Mouse (Mus musculus) hindbrain, embryonic 10.5 days (tissue): ENCODE measurements around the gene Ptpra. TPM values are rescaled to one million over a fixed set of nuclear protein-coding genes. Genes with fewer than 3 reads are reported as not detected.
"Not testable (repeated sequence)": the region's sequence is repeated elsewhere in the genome, so short reads cannot be mapped to it uniquely, and the experiment has no call there.

ENCODE experiments used
- DNase-seq: peaks from one replicate; pipeline ENCODE4 v3.0.0-alpha.2; 2017; ENCODE audit warnings: low spot score
- H3K27ac ChIP-seq: fragments of 300-500 bp; sonication (generic); 2 replicates; pipeline ENCODE4 v1.5.1; 2016; ENCODE audit warnings: mild to moderate bottlenecking, moderate library complexity
- H3K27me3 ChIP-seq: fragments of 300-500 bp; sonication (generic); 2 replicates; pipeline ENCODE4 v1.6.1; 2016; ENCODE audit warnings: mild to moderate bottlenecking; ENCODE audit not compliant: poor library complexity, insufficient read depth, severe bottlenecking
- H3K36me3 ChIP-seq: fragments of 300-500 bp; sonication (generic); 2 replicates; pipeline ENCODE4 v1.6.1; 2016; ENCODE audit warnings: mild to moderate bottlenecking, moderate library complexity
- H3K4me1 ChIP-seq: fragments of 300-500 bp; sonication (generic); replicated peaks from 2 replicates; pipeline ENCODE4 v1.6.1; 2016; ENCODE audit warnings: mild to moderate bottlenecking
- H3K4me3 ChIP-seq: fragments of 300-500 bp; sonication (generic); 2 replicates; pipeline ENCODE4 v1.5.1; 2016; ENCODE audit warnings: mild to moderate bottlenecking, moderate library complexity
- H3K9me3 ChIP-seq: fragments of 300-500 bp; sonication (generic); 2 replicates; pipeline ENCODE4 v1.6.1; 2016; ENCODE audit warnings: mild to moderate bottlenecking, moderate library complexity
- WGBS: fragments of 180-500 bp; shearing (Covaris S2); methylation state at CpG from one replicate; pipeline ENCODE4 v1.1.7; 2016; 5-methylcytosine and 5-hydroxymethylcytosine counted together
- polyA plus RNA-seq: library from polyadenylated mRNA; unstranded; fragments of >200 nt; fragmentation: Nextera tagmentation; extraction: Ambion mirVana; gene quantifications from 2 replicates; pipeline ENCODE4 v1.2.1, GENCODE M21; 2016

Ptpra gene
- polyA plus RNA-seq, 1 experiment from 2014 or later: 86.7 TPM

DNA sequence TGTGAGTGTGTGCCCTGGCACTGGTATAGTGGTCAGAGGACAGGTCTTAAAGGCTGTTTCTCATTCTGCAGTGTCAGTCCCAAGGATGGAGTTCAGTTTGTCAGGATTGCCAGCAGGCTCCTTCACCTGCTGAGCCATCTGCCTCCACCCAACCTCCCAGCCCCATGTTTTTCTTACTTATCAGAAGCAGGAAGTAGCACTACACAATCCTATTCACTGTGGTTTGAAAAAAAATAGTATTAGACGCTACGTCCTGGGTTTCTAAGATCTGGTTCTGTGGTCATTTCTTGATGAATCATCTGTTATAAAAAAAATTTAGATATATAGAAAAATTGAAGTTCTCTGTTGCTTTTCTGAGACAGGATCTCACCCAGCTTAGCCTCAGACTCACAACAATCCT is 51.5 kb downstream of the Ptpra start:
- H3K9me3 ChIP-seq: no peaks in the 10 kb centered on the region
- H3K4me1 ChIP-seq: peaks cover 6% of the 10 kb centered on the region
- peaks cover 23% of the 10 kb centered on the region for H3K36me3 ChIP-seq
- H3K4me3 ChIP-seq: no peak overlapping the region
- no peak for DNase-seq
- WGBS: 95% methylated on average over 2 of the region's 2 CpGs
- no peaks in the 10 kb centered on the region for H3K27me3 ChIP-seq
- no peak overlapping the region for H3K27ac ChIP-seq

DNA sequence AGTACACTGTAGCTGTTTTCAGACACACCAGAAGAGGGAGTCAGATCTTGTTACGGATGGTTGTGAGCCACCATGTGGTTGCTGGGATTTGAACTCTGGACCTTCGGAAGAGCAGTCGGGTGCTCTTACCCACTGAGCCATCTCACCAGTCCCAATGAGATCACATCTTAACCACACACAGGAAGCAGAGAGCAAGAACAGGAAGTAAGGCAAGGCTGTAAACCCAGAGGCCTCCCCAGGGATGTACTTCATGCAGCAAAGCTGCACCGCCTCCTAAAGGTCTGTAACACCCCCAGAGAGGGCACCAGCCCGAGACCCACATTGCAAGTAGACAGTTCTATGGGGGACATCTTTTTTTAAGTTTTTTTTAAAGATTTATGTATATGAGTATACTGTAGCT is 61.5 kb downstream of the Ptpra start:
- H3K27me3 ChIP-seq, H3K4me3 ChIP-seq, DNase-seq, H3K9me3 ChIP-seq, H3K27ac ChIP-seq: not testable (repeated sequence)
- 91% methylated on average over 5 of the region's 5 CpGs for WGBS
- peaks cover 70% of the 10 kb centered on the region for H3K36me3 ChIP-seq
- H3K4me1 ChIP-seq: peaks cover 12% of the 10 kb centered on the region

DNA sequence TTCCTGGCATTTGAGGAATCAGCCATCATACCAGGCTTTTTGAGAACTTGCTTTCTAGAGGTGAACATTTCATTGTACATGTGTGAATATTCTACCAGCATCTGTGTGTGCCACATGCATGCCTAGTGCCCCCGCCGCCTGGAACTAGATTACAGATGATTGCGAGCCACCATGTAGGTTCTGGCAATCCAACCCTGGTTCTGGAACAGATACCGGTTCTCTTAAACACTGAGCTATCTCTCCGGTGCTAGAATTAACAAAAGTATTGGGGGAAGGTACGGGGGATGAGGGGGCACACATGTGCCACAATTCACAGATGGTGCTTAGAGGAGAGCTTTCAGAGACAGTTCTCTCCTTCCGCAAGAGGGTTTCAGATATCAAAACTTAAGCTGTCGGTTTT is 63.8 kb downstream of the Ptpra start:
- no peaks in the 10 kb centered on the region for H3K9me3 ChIP-seq
- WGBS: 94% methylated on average over 8 of the region's 8 CpGs
- H3K36me3 ChIP-seq: peaks cover 64% of the 10 kb centered on the region
- H3K27me3 ChIP-seq: no peaks in the 10 kb centered on the region
- no peak for DNase-seq
- H3K27ac ChIP-seq: no peak overlapping the region
- no peak overlapping the region for H3K4me3 ChIP-seq
- peaks cover 22% of the 10 kb centered on the region for H3K4me1 ChIP-seq

DNA sequence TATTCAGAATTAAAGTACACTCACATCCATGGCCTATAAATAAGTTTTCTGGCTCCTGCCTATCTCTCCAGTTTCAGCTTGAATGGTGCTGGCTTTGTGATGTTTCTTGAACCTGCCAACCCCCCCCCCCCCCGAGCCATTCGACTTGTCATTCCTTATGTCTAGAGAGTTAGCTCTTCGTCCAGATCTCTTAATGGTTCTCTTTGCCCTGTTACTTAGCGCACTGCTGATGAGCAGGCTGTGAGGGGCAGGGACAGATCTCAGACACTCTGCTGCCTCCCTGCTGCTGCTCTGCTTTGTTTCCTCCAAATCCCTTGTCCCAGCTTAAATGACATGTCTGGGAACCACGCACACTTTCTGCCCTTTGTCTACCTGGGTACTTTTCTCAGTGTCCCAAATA is 65.7 kb downstream of the Ptpra start:
- 39% methylated on average over 5 of the region's 5 CpGs for WGBS
- Histone ChIP-seq H3K36me3 (peaks cover 64% of the 10 kb centered on the region), H3K4me3 (no peak overlapping the region), H3K27me3 (no peaks in the 10 kb centered on the region), H3K4me1 (peaks cover 22% of the 10 kb centered on the region), H3K9me3 (no peaks in the 10 kb centered on the region), H3K27ac (0 out of 2 replicates have a peak overlapping the region, but pooled peaks have one; percentile 23)
- no peak for DNase-seq

DNA sequence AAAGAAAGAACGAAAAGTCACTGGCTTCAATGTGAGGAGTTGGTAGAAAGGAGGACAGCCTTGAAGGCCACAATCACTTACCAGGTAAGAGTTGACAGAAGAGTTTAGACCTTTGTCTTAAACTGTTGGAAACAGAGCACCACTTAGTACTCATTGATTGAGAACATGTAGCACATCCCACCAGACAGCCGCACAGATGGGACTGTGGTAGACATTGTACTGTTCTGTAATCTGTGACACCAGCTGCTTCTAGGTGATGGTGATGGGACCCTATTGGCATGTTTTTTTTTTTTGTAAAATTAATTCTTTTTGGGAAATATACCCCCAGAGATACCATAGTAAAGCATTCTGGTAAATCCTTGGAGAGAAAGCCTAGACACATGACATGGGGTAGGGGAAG is 71.8 kb downstream of the Ptpra start:
- Histone ChIP-seq H3K27me3 (no peaks in the 10 kb centered on the region), H3K4me3 (no peak overlapping the region), H3K27ac (no peak overlapping the region), H3K9me3 (no peaks in the 10 kb centered on the region), H3K36me3 (peaks cover 89% of the 10 kb centered on the region), H3K4me1 (peaks cover 10% of the 10 kb centered on the region; the same call in 1 of the 2 replicates)
- no peak for DNase-seq
- WGBS: 99% methylated on average over 2 of the region's 2 CpGs

DNA sequence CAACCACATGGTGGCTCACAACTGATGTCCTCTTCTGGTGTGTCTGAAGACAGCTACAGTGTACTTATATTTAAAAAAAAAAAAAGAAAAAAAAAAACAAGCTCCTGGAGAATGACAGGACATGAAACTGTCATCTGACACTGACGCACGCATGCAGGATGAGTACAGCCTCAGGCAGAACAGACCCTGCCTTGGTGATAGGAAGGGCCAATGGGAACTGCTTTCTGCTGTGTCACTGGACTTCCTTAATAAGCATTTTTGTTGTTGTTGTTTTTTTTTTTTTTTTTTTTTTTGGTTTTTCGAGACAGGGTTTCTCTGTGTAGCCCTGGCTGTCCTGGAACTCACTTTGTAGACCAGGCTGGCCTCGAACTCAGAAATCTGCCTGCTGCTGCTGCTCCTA is 75.4 kb downstream of the Ptpra start:
- H3K27ac ChIP-seq, DNase-seq, H3K9me3 ChIP-seq, H3K4me1 ChIP-seq, H3K27me3 ChIP-seq, H3K4me3 ChIP-seq: not testable (repeated sequence)
- peaks cover 79% of the 10 kb centered on the region for H3K36me3 ChIP-seq
- WGBS: 91% methylated on average over 4 of the region's 4 CpGs

DNA sequence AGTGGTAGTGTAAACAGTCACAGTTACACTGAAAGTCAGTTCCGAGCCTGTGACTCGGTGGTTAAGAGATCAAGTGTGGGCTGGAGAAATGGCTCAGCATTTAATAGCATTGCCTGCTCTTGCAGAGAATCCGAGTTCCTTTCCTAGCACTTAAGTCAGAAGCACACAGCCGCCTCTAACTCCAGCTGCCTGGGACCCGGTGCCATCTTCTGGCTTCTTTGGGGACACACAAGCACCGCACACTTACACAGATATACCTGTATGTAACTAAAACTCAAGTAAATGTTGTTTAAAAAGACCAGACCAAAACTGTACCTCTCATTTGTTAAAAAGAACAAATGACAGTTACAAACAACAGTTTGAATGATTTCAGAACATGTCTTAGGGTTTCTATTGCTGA is 78.4 kb downstream of the Ptpra start:
- Histone ChIP-seq H3K4me1 (no peaks in the 10 kb centered on the region), H3K4me3 (no peak overlapping the region), H3K27ac (no peak overlapping the region), H3K36me3 (peaks cover 76% of the 10 kb centered on the region), H3K27me3 (no peaks in the 10 kb centered on the region), H3K9me3 (no peaks in the 10 kb centered on the region)
- WGBS: 87% methylated on average over 6 of the region's 6 CpGs
- no peak for DNase-seq

DNA sequence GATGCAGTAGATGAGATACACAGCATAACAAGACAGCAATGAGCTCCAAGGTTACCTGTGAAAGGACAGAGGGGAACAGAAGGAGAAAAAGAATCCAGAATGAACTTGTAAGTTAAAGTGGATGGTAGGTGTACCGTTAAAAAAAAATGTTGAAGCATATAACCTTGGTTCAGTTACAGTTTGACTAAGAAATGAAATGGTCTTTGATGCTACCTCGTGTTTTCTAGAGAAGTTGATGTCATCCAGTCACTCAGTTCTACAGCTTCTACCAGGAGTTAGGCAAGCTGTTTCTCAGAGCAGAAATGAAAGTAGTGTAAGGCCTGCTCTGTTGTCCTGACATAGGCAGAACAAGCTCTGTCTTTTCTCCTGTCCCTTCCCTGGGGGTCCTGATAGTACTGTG is 79.2 kb downstream of the Ptpra start:
- peaks cover 77% of the 10 kb centered on the region for H3K36me3 ChIP-seq
- H3K4me3 ChIP-seq: no peak overlapping the region
- H3K4me1 ChIP-seq: no peaks in the 10 kb centered on the region
- no peak for DNase-seq
- H3K27ac ChIP-seq: no peak overlapping the region
- H3K9me3 ChIP-seq: no peaks in the 10 kb centered on the region
- H3K27me3 ChIP-seq: no peaks in the 10 kb centered on the region
- WGBS: 93% methylated on average over 2 of the region's 2 CpGs

DNA sequence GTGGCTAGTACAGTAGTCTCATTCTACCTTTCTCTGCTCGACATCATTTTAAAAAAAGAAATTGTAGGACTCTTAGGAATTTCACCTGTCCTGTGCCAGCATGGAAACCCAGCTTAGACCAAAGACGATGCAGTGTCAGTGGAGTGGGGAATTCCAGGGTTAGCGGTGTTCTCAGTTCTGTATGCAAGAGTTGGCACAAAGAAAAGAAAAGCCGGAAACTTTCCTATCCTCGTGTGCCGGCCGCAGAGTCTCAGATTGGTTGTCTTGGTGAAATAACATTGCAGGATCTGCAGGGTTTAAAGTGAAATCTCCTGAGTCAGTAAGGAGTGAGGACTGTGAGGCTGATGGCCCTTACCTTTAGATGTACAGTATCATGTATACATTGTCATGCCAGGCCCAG is 79.8 kb downstream of the Ptpra start:
- Histone ChIP-seq H3K27ac (no peak overlapping the region), H3K9me3 (no peaks in the 10 kb centered on the region), H3K4me1 (no peaks in the 10 kb centered on the region), H3K27me3 (no peaks in the 10 kb centered on the region), H3K36me3 (peaks cover 77% of the 10 kb centered on the region), H3K4me3 (no peak overlapping the region)
- no peak for DNase-seq
- 87% methylated on average over 7 of the region's 7 CpGs for WGBS

DNA sequence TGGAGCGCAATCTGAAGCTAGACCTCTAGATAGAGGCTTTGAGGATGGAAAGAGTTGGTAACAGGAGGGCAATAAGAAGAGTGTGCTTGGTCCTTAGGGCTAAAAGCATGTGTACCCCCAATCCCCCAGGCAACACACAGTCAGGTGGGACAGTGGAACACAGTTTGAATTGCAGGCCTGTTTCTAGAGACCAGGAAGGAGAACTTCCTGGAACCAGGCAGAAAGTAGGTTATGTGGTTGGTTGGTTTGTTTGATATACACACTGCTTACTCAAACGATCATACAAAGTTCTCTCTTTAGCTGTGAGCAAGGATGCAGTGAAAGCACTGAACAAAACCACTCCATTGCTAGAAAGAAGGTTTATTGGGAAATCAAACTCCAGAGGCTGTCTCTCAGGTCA is 82.1 kb downstream of the Ptpra start:
- WGBS: 89% methylated on average over 2 of the region's 2 CpGs
- H3K4me3 ChIP-seq: no peak overlapping the region
- H3K9me3 ChIP-seq: no peaks in the 10 kb centered on the region
- H3K27ac ChIP-seq: no peak overlapping the region
- no peaks in the 10 kb centered on the region for H3K4me1 ChIP-seq
- no peaks in the 10 kb centered on the region for H3K27me3 ChIP-seq
- H3K36me3 ChIP-seq: peaks cover 81% of the 10 kb centered on the region
- no peak for DNase-seq

DNA sequence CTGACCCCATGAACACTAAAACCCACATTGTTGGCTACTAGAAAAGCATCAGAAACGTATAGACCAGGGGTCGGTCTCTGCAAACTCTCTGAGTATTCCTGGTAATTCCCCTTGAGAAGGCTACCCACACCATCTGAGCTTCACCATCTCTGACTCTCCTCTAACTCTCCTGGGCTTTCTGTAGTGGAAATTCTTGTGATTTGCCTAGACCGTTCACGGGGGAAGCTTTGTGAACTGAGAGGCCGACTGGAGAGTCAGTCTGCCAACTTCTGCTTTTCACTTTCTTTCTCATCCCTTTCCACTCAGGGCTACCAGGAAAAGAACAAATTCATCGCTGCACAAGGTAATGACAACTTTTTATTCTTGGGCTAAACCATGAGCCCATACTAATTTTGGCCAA is 84.9 kb downstream of the Ptpra start:
- WGBS: 92% methylated on average over 6 of the region's 6 CpGs
- Histone ChIP-seq H3K9me3 (no peaks in the 10 kb centered on the region), H3K27ac (no peak overlapping the region), H3K4me3 (no peak overlapping the region), H3K27me3 (no peaks in the 10 kb centered on the region), H3K4me1 (no peaks in the 10 kb centered on the region), H3K36me3 (peaks cover 89% of the 10 kb centered on the region)
- no peak for DNase-seq

DNA sequence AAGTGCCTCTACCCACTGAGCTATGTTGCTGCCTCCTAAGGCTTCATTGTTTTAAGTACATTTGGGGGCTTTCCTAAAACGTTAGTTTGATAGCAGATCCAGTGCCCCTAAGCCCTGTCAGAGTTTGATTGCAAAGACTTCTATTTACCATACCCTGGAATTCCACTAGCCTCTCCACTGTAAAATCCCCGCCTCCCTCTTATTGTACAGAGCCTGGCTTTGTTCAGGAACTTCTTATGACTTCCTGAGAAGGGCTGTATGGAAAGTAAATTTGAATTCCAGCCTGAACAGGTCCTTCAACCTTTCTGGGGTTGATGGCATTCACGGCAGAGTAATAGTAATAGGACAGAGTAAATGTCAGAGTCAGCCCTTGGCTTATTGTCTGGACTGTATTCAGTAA is 86.8 kb downstream of the Ptpra start:
- WGBS: 84% methylated on average over 3 of the region's 3 CpGs
- H3K27me3 ChIP-seq: no peaks in the 10 kb centered on the region
- DNase-seq: no peak

DNA sequence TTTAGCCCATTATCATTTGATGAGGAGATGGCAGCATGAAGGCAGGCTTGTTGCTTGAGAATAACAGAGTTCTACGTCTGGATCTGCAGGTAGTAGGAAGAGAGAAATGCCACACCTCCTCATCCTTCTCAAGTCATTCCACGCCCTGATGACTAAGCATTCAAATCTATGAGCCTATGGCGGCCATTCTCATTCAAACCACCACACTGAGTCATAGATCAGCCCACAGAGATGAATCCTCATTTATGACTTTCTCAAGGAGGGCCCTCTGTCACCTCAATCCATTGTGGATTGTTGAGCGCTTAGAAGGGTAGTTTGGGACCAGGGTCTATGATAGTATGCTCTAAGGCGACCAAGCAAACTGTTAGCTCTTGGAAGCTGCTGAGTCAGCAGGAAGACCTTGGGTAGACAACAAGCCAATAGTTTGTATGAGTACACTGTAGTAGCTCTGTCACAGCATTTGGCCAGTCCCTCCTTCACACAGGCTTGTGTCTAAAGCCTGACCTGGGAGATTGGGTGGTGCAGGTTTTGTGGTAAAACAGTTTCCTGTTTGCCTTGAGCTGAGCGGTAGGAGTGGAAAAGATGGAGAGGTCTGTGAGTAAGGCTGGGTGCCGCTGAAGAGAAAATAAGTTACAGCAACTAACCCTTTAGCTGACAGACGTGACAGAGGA is 88.9 kb downstream of the Ptpra start:
- WGBS: 90% methylated on average over 8 of the region's 8 CpGs
- no peak for DNase-seq
- no peaks in the 10 kb centered on the region for H3K9me3 ChIP-seq
- no peaks in the 10 kb centered on the region for H3K4me1 ChIP-seq
- no peak overlapping the region for H3K27ac ChIP-seq
- peaks cover 97% of the 10 kb centered on the region for H3K36me3 ChIP-seq
- H3K27me3 ChIP-seq: no peaks in the 10 kb centered on the region
- H3K4me3 ChIP-seq: no peak overlapping the region

More for the DNA sequence above, 86.8 kb downstream of the Ptpra start:
- Histone ChIP-seq H3K4me3 (no peak overlapping the region), H3K9me3 (no peaks in the 10 kb centered on the region), H3K36me3 (peaks cover 97% of the 10 kb centered on the region), H3K27ac (no peak overlapping the region), H3K4me1 (no peaks in the 10 kb centered on the region)

DNA sequence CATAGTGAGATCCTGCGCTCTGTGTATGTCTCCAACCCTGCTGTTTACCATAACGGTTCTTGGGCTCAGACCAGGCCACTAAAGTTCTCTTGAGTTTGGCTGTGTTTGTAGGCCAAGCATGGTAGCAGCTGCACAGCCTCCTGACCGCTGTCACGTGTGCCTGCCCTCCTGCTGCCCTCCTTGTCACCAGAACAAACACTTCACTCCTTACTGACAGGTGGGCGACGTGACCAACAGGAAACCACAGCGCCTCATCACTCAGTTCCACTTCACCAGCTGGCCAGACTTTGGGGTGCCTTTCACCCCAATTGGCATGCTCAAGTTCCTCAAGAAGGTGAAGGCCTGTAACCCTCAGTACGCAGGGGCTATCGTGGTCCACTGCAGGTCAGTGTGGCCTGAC is 90.2 kb downstream of the Ptpra start:
- Histone ChIP-seq H3K4me3 (no peak overlapping the region), H3K27me3 (no peaks in the 10 kb centered on the region), H3K4me1 (no peaks in the 10 kb centered on the region), H3K36me3 (peaks cover 97% of the 10 kb centered on the region), H3K27ac (no peak overlapping the region), H3K9me3 (no peaks in the 10 kb centered on the region)
- DNase-seq: no peak
- WGBS: 91% methylated on average over 9 of the region's 9 CpGs
